ENCODE assay signal across 18 mouse cellular contexts in genomic region chr7:84116621-84117542, GRCm38 (mm10). TPM values are rescaled to one million over a fixed set of nuclear protein-coding genes. Genes with fewer than 3 reads are reported as not detected.
A peak's percentile ranks its signal among the peaks of the same experiment; 100 is the strongest.
DNase-seq lines count a peak whose midpoint lies in the region; ATAC-seq and TF ChIP-seq lines count a peak whose summit lies in the region.
"Had no signal": no experiment of that assay in that cellular context is flagged by ENCODE, and none has a peak within 500 bp of the region (broad histone marks: within the 10 kb centered on the region; RNA-seq: fewer than 3 reads in every experiment).

No protein-coding gene starts in this region.

- 50% methylated on average over 7 of the region's 7 CpGs for WGBS in kidney, embryonic 15.5 days
- WGBS in thymus, adult 2 months, result 91% methylated on average over 7 of the region's 7 CpGs
- WGBS in forebrain, embryonic 16.5 days, result 90% methylated on average over 7 of the region's 7 CpGs

- peaks cover 63% of the 10 kb centered on the region for H3K4me1 ChIP-seq in kidney, embryonic 15.5 days
- H3K4me1 ChIP-seq in thymus, adult 2 months (replicated peaks; ENCODE audit: control insufficient read depth, insufficient read depth, low read length), result peaks cover 39% of the 10 kb centered on the region
- H3K4me1 ChIP-seq in forebrain, embryonic 16.5 days (replicated peaks; ENCODE audit: control insufficient read depth, insufficient read depth, low read length), result peaks cover 42% of the 10 kb centered on the region

- DNase-seq in kidney, adult 11 months, result peak; percentile 73
- DNase-seq in thymus, adult 2 months, result peak; percentile 37
- no peak for DNase-seq in thymus, adult 18-20 months
- peak; percentile 25 to 32 for DNase-seq in heart, postnatal 14 days
- DNase-seq in thymus, postnatal 4 days, result peak; percentile 43
- DNase-seq in left cerebral cortex, adult 9 months (ENCODE audit: low spot score in 2 of 2), result no peak
- DNase-seq: cerebellum, postnatal 14 days; gastrocnemius, postnatal 10 days had no signal

- H3K9ac ChIP-seq in kidney, embryonic 15.5 days, result no peak overlapping the region
- no peak overlapping the region for H3K9ac ChIP-seq in forebrain, embryonic 16.5 days (replicated peaks; ENCODE audit: low read depth, low read length)
- H3K9ac ChIP-seq: embryonic facial prominence, embryonic 12.5 days; forebrain, embryonic 12.5 days; hindbrain, embryonic 13.5 days had no signal

- no peak for TF ChIP-seq CTCF in thymus, adult 2 months (IDR thresholded peaks at IDR 0.05; ENCODE audit: borderline replicate concordance, control insufficient read depth, extremely low read depth, insufficient read depth, low read length, poor library complexity)

- no peak for ATAC-seq in kidney, embryonic 15.5 days (replicated peaks; ENCODE audit: low FRiP score)
- ATAC-seq in forebrain, embryonic 16.5 days, result no peak

- no peak overlapping the region for H3K27ac ChIP-seq in kidney, embryonic 15.5 days
- H3K27ac ChIP-seq in thymus, adult 2 months (ENCODE audit: control insufficient read depth, insufficient read depth, low read length), result no peak overlapping the region
- H3K27ac ChIP-seq in forebrain, embryonic 16.5 days (ENCODE audit: low read length), result no peak overlapping the region
- H3K27ac ChIP-seq: embryonic facial prominence, embryonic 12.5 days; forebrain, embryonic 12.5 days; hindbrain, embryonic 13.5 days; left cerebral cortex, adult 2 months had no signal

- no peaks in the 10 kb centered on the region for H3K27me3 ChIP-seq in kidney, embryonic 15.5 days
- H3K27me3 ChIP-seq in thymus, adult 2 months (ENCODE audit: control insufficient read depth, insufficient read depth, low read length), result no peaks in the 10 kb centered on the region
- H3K27me3 ChIP-seq in forebrain, embryonic 16.5 days (replicated peaks; ENCODE audit: control insufficient read depth, insufficient read depth, low read length), result no peaks in the 10 kb centered on the region
- H3K27me3 ChIP-seq: embryonic facial prominence, embryonic 12.5 days; forebrain, embryonic 12.5 days; hindbrain, embryonic 13.5 days had no signal

- H3K36me3 ChIP-seq in kidney, embryonic 15.5 days, result peaks cover 19% of the 10 kb centered on the region
- peaks cover 14% of the 10 kb centered on the region for H3K36me3 ChIP-seq in thymus, adult 2 months (ENCODE audit: control insufficient read depth, insufficient read depth, low read length)
- H3K36me3 ChIP-seq in forebrain, embryonic 16.5 days (ENCODE audit: control insufficient read depth, insufficient read depth), result no peaks in the 10 kb centered on the region
- H3K36me3 ChIP-seq: hindbrain, embryonic 13.5 days had no signal

- no peak overlapping the region for H3K4me3 ChIP-seq in kidney, embryonic 15.5 days (replicated peaks)
- no peak overlapping the region for H3K4me3 ChIP-seq in thymus, adult 2 months (ENCODE audit: control insufficient read depth, insufficient read depth, low read length)
- H3K4me3 ChIP-seq in forebrain, embryonic 16.5 days (replicated peaks; ENCODE audit: low read length), result no peak overlapping the region
- H3K4me3 ChIP-seq: embryonic facial prominence, embryonic 12.5 days; forebrain, embryonic 12.5 days; hindbrain, embryonic 13.5 days; left cerebral cortex, adult 2 months had no signal

- H3K4me2 ChIP-seq in kidney, embryonic 15.5 days, result no peak overlapping the region
- H3K4me2 ChIP-seq in forebrain, embryonic 16.5 days (ENCODE audit: low read length), result no peak overlapping the region
- H3K4me2 ChIP-seq: embryonic facial prominence, embryonic 12.5 days; forebrain, embryonic 12.5 days; hindbrain, embryonic 13.5 days; liver, embryonic 11.5 days had no signal

- intact Hi-C loops in heart, postnatal 14 days (cut with DNase I), result loop anchor here (5.0 kb wide), 1 partner anchor 35 kb away; the partner anchor contains the start of gene Abhd17c

- no peak for TF ChIP-seq POLR2A in thymus, adult 2 months (IDR thresholded peaks at IDR 0.05; ENCODE audit: control insufficient read depth, extremely low read depth, insufficient read depth, low read length, poor library complexity)

- no peaks in the 10 kb centered on the region for H3K9me3 ChIP-seq in kidney, embryonic 15.5 days (replicated peaks)
- H3K9me3 ChIP-seq in forebrain, embryonic 16.5 days (ENCODE audit: control insufficient read depth, low read length), result no peaks in the 10 kb centered on the region
- H3K9me3 ChIP-seq: embryonic facial prominence, embryonic 12.5 days; forebrain, embryonic 12.5 days; hindbrain, embryonic 13.5 days had no signal

RNA-seq across cellular contexts. Expression of gene Cemip, which starts 30.6 kb away (rescaled TPM):
- 0.29 and 0.31 TPM in 2 replicates for polyA plus RNA-seq in kidney, embryonic 15.5 days (2015; fragmentation: Nextera tagmentation; extraction: Ambion mirVana)
- 0.59 and 0.63 TPM in 2 replicates for polyA plus RNA-seq in thymus, adult 2 months (2012; rRNA removed)
- total RNA-seq in heart, postnatal 14 days (2021), result under 1 TPM; 0.41 to 0.68 TPM
- polyA plus RNA-seq in forebrain, embryonic 16.5 days (2015; fragmentation: Nextera tagmentation; extraction: Ambion mirVana), result 0.51 and 0.60 TPM in 2 replicates
- total RNA-seq: megakaryocyte progenitor cell, adult 5-6 weeks; monocyte, adult 5-6 weeks; neutrophil, adult 5-6 weeks had no signal

RNA-seq across cellular contexts. Expression of gene Abhd17c, which starts 34.8 kb away (rescaled TPM):
- polyA plus RNA-seq in kidney, embryonic 15.5 days (2015; fragmentation: Nextera tagmentation; extraction: Ambion mirVana), result 45.7 and 47.5 TPM in 2 replicates
- 78.7 and 92.3 TPM in 2 replicates for polyA plus RNA-seq in thymus, adult 2 months (2012; rRNA removed)
- total RNA-seq in heart, postnatal 14 days (2021), result 10 to 100 TPM; 30.3 to 31.4 TPM
- 26.2 and 36.1 TPM in 2 replicates for polyA plus RNA-seq in forebrain, embryonic 16.5 days (2015; fragmentation: Nextera tagmentation; extraction: Ambion mirVana)

Comparison
In these comparisons a context has a peak if more than half of its experiments do, and no peak if none do; other contexts are left out.
1. DNase-seq: peak in kidney, adult 11 months (single experiment), thymus, adult 2 months (single experiment), heart, postnatal 14 days (2 of 2) and thymus, postnatal 4 days (single experiment); none in thymus, adult 18-20 months (0 of 2) and left cerebral cortex, adult 9 months (0 of 2).